Mouse (Mus musculus) hindbrain, embryonic 11.5 days (tissue): ENCODE data around the gene Acad10. TPM values are rescaled to one million over a fixed set of nuclear protein-coding genes. Genes with fewer than 3 reads are reported as not detected.
"Not testable (repeated sequence)": the region's sequence is repeated elsewhere in the genome, so short reads cannot be mapped to it uniquely, and the experiment has no call there.

Source experiments
- ATAC-seq: fragments of 200-750 bp; cut with Nextera tagmentation; 2 replicates; pipeline ENCODE4 v1.8.0; 2017; ENCODE audit warnings: mild to moderate bottlenecking, moderate TSS enrichment, moderate library complexity; ENCODE audit not compliant: low FRiP score
- DNase-seq: peaks from one replicate; pipeline ENCODE4 v3.0.0-alpha.2; 2015; ENCODE audit warnings: low spot score
- H3K27ac ChIP-seq: fragments of 300-500 bp; sonication (generic); 2 replicates; pipeline ENCODE4 v1.5.1; 2014; ENCODE audit warnings: mild to moderate bottlenecking, low read depth, low read length
- H3K27me3 ChIP-seq: fragments of 300-500 bp; sonication (generic); 2 replicates; pipeline ENCODE4 v1.6.1; 2014; ENCODE audit warnings: mild to moderate bottlenecking, low read length, moderate library complexity, mixed read lengths; ENCODE audit not compliant: control insufficient read depth, insufficient read depth
- H3K36me3 ChIP-seq: fragments of 300-500 bp; sonication (generic); 2 replicates; pipeline ENCODE4 v1.6.1; 2014; ENCODE audit warnings: mild to moderate bottlenecking, low read length, moderate library complexity, mixed read lengths; ENCODE audit not compliant: control insufficient read depth, insufficient read depth
- H3K4me1 ChIP-seq: fragments of 300-500 bp; sonication (generic); replicated peaks from 2 replicates; pipeline ENCODE4 v1.6.1; 2014; ENCODE audit warnings: low read length, mixed read lengths; ENCODE audit not compliant: control insufficient read depth, insufficient read depth
- H3K4me2 ChIP-seq: fragments of 300-500 bp; sonication (generic); replicated peaks from 2 replicates; pipeline ENCODE4 v1.6.1; 2014; ENCODE audit warnings: mild to moderate bottlenecking, low read depth, low read length
- H3K4me3 ChIP-seq: fragments of 300-500 bp; sonication (generic); 2 replicates; pipeline ENCODE4 v1.5.1; 2014; ENCODE audit warnings: low read depth, low read length
- H3K9ac ChIP-seq: fragments of 300-500 bp; sonication (generic); 2 replicates; pipeline ENCODE4 v1.6.1; 2014; ENCODE audit warnings: low read depth, low read length
- H3K9me3 ChIP-seq: fragments of 300-500 bp; sonication (generic); 2 replicates; pipeline ENCODE4 v1.6.1; 2016; ENCODE audit warnings: low read length; ENCODE audit not compliant: control insufficient read depth
- WGBS: fragments of 180-500 bp; shearing (Covaris S2); extraction: QIAGEN DNeasy Blood & Tissue Kit; methylation state at CpG from one replicate; pipeline ENCODE4 v1.1.7; 2014; 5-methylcytosine and 5-hydroxymethylcytosine counted together
- polyA plus RNA-seq: library from polyadenylated mRNA; unstranded; fragments of >200 nt; fragmentation: Nextera tagmentation; extraction: Ambion mirVana; gene quantifications from 2 replicates; pipeline ENCODE4 v1.2.1, GENCODE M21; 2014

Gene Acad10
- polyA plus RNA-seq, 1 experiment from 2014 or later, result 2.1 TPM

DNA sequence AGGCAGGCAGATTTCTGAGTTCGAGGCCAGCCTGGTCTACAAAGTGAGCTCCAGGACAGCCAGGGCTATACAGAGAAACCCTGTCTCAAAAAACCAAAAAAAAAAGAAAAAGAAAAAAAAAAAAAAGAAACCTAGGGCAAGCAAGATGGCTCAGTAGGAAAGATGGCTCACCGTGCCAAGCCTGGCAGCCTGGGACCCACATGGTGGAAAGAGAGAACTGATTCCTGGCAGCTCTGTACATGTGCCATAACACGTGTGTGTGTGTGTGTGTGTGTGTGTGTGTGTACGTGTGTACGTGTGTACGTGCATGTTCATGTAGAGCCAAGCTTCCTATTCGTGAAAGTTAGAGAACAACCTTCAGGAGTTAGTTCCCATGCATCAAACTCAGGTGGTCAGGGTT, 31.1 kb upstream of the Acad10 start:
- not testable (repeated sequence) for DNase-seq

DNA sequence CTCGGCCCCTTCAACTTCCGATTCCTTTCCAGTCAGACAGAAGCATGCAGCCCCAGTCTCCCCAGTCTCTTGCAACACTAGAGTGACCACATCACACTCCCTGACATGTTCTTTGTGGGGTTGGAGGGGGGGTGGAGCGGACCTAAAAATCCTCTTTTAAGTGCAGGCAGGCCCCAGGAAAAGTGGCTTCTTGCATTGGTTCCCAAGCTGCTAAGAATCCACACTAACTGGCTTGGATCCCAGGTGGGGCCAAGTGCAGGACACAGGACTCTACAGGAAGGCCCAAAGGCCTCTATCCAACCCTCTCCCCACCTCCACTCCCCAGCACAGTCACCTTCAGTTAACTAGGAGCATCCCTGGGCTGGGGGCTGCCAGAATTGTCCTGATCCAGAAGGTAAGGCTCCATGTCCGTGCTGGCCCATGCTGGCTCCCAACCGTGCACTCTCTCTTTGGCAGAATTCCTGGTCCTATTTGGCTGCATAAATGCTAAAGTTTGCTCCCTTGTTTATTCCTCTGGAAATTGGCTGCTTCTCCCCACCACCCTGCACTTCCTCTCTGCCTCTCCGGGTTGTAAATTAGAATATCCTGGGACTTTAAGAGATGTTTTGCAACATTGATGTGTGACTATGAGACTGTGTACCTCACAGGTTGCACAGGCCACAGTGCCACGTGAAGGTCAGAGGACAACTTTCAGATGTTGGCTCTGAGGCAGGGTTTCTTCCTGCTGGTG, 30.3 kb upstream of the Acad10 start:
- no peaks in the 10 kb centered on the region for H3K4me1 ChIP-seq
- WGBS, result 83% methylated on average over 7 of the region's 7 CpGs
- no peaks in the 10 kb centered on the region; the same call in 1 of the 2 replicates for H3K36me3 ChIP-seq
- no peak for DNase-seq
- no peak for ATAC-seq
- H3K27ac ChIP-seq, result no peak overlapping the region
- H3K27me3 ChIP-seq, result no peaks in the 10 kb centered on the region
- no peak overlapping the region for H3K4me2 ChIP-seq
- no peaks in the 10 kb centered on the region for H3K9me3 ChIP-seq
- H3K4me3 ChIP-seq, result no peak overlapping the region
- no peak overlapping the region for H3K9ac ChIP-seq

More for the DNA sequence above, 31.1 kb upstream of the Acad10 start:
- not testable (repeated sequence) for ATAC-seq, H3K4me3 ChIP-seq, H3K9ac ChIP-seq, H3K27me3 ChIP-seq, H3K9me3 ChIP-seq, H3K4me2 ChIP-seq, H3K4me1 ChIP-seq, H3K36me3 ChIP-seq, H3K27ac ChIP-seq
- 95% methylated on average over 7 of the region's 7 CpGs for WGBS

DNA sequence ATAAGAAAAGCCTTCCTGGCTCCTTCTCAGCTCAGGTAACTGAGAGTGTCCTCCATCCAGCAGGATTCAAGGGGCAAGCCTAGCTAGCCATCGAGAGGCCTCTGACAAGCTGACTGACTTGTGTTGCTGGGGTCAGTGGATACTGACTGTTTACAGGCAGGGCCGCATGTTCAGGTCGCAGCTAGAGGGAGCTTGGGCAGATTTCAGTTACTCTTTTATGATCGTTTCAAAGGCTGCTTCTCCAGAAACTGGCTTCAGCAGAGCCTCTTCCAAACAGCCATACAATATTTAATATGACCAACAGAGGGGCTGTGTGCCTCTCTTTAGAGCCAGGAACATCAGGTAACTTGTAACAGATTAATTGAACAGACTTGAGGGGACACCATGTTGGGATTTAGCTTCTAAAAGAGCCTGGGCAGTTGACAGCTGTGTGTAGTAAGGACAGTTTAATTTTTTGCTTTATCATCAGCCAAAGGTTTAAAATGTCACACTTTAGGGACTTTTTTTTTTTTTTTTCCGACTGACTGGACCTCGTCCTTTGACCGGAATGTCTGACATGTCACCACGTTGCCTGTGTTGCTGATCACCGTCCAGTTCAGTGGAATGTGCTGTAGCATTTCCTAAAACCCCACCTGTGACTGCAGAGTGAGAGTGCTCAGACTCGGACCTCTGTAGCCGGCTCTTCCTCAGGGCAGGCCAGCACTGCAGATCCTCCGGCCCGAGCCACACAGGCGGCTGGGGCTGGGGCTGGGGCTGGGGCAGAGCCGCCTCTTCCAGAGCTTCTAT, 26.0 kb upstream of the Acad10 start:
- peaks cover 9% of the 10 kb centered on the region for H3K36me3 ChIP-seq
- DNase-seq, result no peak
- H3K4me2 ChIP-seq, result no peak overlapping the region
- ATAC-seq, result no peak
- no peak overlapping the region for H3K4me3 ChIP-seq
- 86% methylated on average over 15 of the region's 15 CpGs for WGBS
- H3K27me3 ChIP-seq, result no peaks in the 10 kb centered on the region
- no peaks in the 10 kb centered on the region for H3K9me3 ChIP-seq
- H3K27ac ChIP-seq, result no peak overlapping the region
- H3K9ac ChIP-seq, result no peak overlapping the region
- H3K4me1 ChIP-seq, result no peaks in the 10 kb centered on the region

DNA sequence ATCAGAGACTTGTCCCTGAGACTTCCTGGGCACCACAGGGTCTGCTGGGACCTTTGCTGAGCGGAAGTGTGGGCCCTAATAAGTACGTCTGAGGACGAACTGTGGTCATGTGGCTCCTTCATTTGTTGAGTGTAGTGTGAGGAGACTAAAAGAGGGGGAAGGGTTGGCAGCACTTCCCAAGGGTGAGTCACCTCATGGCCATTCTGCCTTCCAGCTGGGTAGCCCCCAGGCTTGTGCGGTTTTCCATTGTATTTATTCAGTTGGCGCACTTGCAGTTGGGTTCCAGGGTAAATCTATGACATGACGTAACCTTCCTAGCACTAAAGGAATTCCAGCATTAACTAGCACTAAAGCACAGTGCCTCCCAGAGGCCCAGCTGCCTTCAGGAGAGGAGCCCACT, 25.2 kb upstream of the Acad10 start:
- DNase-seq, result no peak
- Histone ChIP-seq H3K4me1 (no peaks in the 10 kb centered on the region), H3K9me3 (no peaks in the 10 kb centered on the region), H3K36me3 (peaks cover 12% of the 10 kb centered on the region), H3K4me3 (no peak overlapping the region), H3K9ac (no peak overlapping the region), H3K27me3 (no peaks in the 10 kb centered on the region), H3K4me2 (no peak overlapping the region), H3K27ac (no peak overlapping the region)
- no peak for ATAC-seq
- 84% methylated on average over 6 of the region's 6 CpGs for WGBS

DNA sequence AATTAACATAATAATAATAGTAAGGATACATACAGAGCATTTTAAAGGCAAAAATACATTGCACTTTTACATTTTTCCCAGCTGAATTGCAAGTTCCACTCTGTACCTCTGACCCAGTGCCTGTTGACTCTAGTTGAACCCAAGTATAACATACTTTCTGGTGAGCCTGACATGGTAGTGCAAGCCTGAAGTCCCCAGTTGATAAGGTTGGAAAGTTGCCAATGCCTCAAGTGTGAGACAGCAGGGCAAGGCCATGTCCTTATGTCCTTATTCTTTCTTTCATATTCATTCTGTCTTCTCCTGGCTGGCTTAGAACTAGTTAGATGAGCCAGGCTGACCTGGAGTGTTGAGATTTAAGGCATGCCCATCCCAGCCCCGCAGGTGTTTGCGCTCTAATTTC, 21.9 kb upstream of the Acad10 start:
- DNase-seq (no peak), ATAC-seq (no peak)
- 98% methylated on average over 2 of the region's 2 CpGs for WGBS
- H3K4me2 ChIP-seq, result no peak overlapping the region
- H3K27ac ChIP-seq, result no peak overlapping the region
- no peaks in the 10 kb centered on the region for H3K4me1 ChIP-seq
- no peak overlapping the region for H3K4me3 ChIP-seq
- H3K9me3 ChIP-seq, result no peaks in the 10 kb centered on the region
- H3K27me3 ChIP-seq, result no peaks in the 10 kb centered on the region
- H3K36me3 ChIP-seq, result peaks cover 15% of the 10 kb centered on the region
- H3K9ac ChIP-seq, result no peak overlapping the region

DNA sequence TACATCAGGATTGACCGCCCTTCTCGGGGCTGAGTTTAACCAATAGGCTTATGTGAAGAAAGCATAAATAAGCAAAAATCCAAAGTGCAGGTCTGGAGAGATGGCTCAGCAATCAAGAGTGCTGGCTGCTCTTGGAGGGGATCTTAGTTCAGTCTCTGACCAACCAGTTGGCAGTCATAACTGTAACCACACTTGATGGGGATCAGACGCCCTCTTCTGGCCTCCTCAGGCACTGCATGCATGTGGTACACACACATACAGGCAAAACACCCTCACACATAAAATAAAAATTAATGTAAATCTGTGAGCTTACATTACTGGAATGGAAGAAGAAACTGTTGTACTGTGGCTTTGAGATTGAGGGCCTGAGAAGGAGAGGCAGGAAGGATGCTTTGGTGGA, 10.1 kb upstream of the Acad10 start:
- Histone ChIP-seq H3K4me1 (no peaks in the 10 kb centered on the region), H3K4me3 (no peak overlapping the region), H3K4me2 (no peak overlapping the region), H3K27me3 (no peaks in the 10 kb centered on the region), H3K9me3 (no peaks in the 10 kb centered on the region), H3K27ac (no peak overlapping the region), H3K9ac (no peak overlapping the region), H3K36me3 (no peaks in the 10 kb centered on the region; the same call in 1 of the 2 replicates)
- DNase-seq, result peak; percentile 13
- ATAC-seq, result no peak
- WGBS, result 80% methylated on average over 3 of the region's 3 CpGs

DNA sequence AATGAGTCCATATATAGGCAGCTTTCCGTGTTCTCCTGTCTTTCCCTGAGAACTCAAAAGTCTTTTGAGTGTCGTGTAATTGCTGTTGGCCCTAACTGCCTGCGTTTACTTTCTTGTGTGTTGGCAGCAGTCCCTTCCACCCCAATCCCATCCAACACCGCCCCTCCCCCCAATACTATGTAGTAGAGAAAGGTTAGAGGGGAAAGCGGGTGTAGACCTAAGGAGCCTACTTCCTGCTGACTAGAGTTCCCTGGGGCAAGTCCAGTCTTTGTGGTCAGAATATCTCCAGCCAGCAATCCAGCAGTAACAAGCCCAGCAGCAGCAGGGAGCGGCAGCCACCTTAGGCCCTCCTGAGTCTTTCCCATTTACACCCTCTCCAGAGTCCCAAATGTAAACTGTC, 8.1 kb upstream of the Acad10 start:
- H3K4me3 ChIP-seq, result no peak overlapping the region
- H3K9me3 ChIP-seq, result no peaks in the 10 kb centered on the region
- DNase-seq (no peak), ATAC-seq (no peak)
- H3K27ac ChIP-seq, result no peak overlapping the region
- H3K4me1 ChIP-seq, result no peaks in the 10 kb centered on the region
- H3K4me2 ChIP-seq, result no peak overlapping the region
- no peaks in the 10 kb centered on the region; the same call in 1 of the 2 replicates for H3K36me3 ChIP-seq
- no peaks in the 10 kb centered on the region for H3K27me3 ChIP-seq
- WGBS, result 83% methylated on average over 6 of the region's 6 CpGs
- H3K9ac ChIP-seq, result no peak overlapping the region

DNA sequence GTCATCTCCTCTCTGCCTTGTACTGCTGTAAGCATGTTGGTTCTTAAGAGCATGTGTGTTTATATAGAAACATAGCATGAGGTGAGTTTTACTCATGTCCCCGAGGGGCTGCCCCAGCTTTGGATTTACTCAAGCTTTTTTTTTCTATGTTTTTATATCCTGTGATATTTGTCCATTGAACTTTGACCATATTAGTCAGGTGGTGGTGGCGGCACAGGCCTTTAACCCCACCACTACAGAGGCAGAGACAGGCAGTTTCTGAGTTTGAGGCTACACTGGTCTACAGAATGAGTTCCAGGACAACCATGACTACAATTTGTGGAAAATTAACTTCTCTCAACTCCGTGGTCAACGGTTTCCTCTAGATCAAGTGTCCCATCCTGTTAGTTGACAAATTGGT, 6.8 kb upstream of the Acad10 start:
- peaks cover 3% of the 10 kb centered on the region for H3K36me3 ChIP-seq
- H3K4me1 ChIP-seq, result no peaks in the 10 kb centered on the region
- 90% methylated on average over 4 of the region's 4 CpGs for WGBS
- no peak overlapping the region for H3K4me3 ChIP-seq
- ATAC-seq (no peak), DNase-seq (no peak)
- no peaks in the 10 kb centered on the region for H3K27me3 ChIP-seq
- no peaks in the 10 kb centered on the region for H3K9me3 ChIP-seq
- no peak overlapping the region for H3K4me2 ChIP-seq
- H3K27ac ChIP-seq, result no peak overlapping the region
- H3K9ac ChIP-seq, result no peak overlapping the region

DNA sequence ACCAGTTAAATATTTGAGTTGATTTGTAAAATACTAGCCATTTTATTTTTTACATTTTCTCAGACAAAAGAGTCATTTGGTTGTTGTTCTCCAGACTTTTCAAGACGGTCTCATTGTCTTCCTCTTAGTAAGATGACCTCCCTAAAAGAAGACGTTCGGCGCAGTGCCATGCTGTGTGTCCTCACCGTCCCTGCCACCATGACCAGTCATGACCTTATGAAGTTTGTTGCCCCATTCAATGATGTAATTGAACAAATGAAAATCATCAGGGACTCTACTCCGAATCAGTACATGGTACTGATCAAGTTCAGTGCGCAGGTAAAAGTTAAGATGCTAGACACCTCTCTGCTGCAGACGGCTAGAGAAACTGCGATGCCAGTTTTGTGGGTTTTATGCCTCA, 4.7 kb upstream of the Acad10 start:
- no peak for ATAC-seq
- Histone ChIP-seq H3K36me3 (peaks cover 3% of the 10 kb centered on the region), H3K9me3 (no peaks in the 10 kb centered on the region), H3K9ac (no peak overlapping the region), H3K4me3 (no peak overlapping the region), H3K4me2 (no peak overlapping the region), H3K27ac (no peak overlapping the region), H3K27me3 (no peaks in the 10 kb centered on the region), H3K4me1 (peaks cover 3% of the 10 kb centered on the region; the same call in 1 of the 2 replicates)
- DNase-seq, result no peak
- WGBS, result 94% methylated on average over 9 of the region's 9 CpGs
